Mouse (Mus musculus) liver, adult 2 months (tissue): ENCODE measurements around the gene Slc48a1.

Experiments
- CTCF ChIP-seq: fragments of 200-500 bp; IDR thresholded peaks from 2 replicates; pipeline ENCODE4 v1.5.1; 2011; ENCODE audit warnings: low read depth, low read length, control low read depth
- POLR2A ChIP-seq: fragments of 200-500 bp; IDR thresholded peaks from 2 replicates; pipeline ENCODE4 v1.6.1; 2011; ENCODE audit warnings: low read length, control low read depth; ENCODE audit not compliant: insufficient read depth; ENCODE audit errors: extremely low read depth

- TF ChIP-seq CTCF (no peak), POLR2A (no peak)
Measured at GRCm38 (mm10) chr15:97795559-97796235, 17.4 kb downstream of the Slc48a1 start.
